Mouse (Mus musculus): ENCODE measurements around the gene Vamp2.
"Not testable (repeated sequence)": the region's sequence is repeated elsewhere in the genome, so short reads cannot be mapped to it uniquely, and the experiment has no call there.

The Vamp2 gene

DNA sequence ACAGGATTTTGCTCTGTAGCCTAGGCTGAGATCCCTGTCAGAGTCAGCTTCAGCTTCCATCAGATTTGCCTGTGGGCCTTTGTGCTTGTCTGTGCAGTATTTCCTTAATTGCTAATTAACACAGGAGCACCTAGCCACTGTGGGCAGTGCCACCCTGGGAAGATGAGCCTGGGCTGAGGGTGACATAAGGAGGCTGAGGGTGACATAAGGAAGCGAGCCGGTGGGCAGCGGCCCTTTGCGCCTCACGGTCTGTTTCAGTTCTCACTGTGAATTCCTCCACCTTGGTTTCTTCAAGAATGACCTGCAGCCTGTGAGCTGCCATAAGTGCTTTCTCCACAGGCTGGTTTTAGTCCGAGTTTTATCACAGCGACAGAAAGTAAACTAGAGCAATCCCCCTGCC lies 6.7 kb upstream of the Vamp2 start:
- DNase-seq, result no peak

DNA sequence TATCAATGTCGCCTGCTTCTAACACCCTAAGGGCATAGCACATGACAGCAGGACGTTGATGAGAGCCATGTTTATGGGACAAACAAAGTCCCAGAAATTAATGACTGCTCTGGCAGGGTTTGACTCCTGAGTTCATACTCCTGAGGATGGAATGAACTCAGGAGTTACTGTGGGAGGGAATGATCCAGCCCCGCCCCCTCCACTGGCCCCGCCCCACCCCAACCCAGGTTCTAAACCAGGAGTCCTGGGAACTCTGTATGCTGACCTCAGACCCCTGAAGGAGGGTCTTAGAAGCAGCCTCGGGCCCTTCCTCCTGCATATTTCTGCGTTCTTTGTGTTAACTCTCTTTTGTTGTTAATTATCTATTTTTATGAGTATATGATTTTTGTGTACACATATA lies 2.7 kb upstream of the Vamp2 start:
- DNase-seq, result no peak

DNA sequence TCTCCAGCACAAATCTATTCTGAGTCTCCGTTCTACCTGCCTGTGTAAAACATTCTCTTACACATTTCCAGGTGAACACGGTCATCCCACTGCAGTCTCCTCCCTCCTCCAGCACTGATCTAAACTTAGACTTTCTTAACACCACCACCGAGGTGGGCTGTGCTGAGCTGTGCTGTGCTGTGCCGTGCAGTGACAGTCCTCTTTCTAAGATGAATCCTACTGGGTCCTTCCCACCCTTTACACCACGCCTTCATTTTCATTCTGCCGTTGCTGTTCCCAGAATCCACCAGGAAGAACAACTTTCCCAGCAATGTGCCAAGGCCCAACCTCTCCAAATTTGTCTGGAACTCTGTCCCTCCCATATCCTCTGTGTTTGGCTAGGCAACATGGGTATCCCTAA lies 1.9 kb upstream of the Vamp2 start:
- DNase-seq, result no peak

DNA sequence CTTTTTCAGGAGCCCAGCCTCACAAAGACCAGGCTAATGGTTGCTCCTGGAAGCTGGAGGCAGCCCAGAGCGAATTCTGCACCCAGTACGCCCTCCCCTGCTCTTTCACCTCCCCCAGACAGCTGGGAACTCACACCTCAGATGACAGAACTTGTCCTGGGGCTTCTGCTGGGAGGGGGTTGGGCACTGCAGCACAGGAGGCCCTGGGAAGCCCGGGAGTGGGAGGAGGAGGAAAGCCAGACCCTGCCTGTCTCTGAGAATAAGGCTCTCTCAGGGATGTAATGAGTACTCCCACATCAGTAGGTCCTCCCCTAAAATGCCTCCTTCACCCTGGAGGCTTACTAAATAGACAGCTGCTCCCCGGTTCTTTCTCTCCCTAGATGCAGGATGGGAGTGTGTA lies 1.2 kb upstream of the Vamp2 start:
- DNase-seq, result no peak

DNA sequence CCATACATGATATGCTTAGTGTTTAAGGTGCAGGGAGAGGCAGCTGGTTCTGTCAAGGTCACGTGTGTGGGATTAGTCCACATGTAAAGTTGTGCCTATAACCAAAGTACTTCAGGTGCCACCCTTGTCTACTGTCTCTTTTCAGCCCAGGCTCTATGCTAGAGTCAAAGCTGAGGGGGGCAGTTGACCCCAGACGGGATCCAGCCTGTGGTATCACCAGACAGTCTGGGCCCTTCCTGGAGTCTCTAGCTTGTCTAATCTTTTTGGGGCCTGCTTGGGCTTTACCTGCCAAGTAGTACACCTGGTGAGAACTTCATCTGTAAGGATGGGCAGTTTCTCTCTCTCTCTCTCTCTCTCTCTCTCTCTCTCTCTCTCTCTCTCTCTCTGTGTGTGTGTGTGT lies 693 bp upstream of the Vamp2 start:
- no peak for DNase-seq

DNA sequence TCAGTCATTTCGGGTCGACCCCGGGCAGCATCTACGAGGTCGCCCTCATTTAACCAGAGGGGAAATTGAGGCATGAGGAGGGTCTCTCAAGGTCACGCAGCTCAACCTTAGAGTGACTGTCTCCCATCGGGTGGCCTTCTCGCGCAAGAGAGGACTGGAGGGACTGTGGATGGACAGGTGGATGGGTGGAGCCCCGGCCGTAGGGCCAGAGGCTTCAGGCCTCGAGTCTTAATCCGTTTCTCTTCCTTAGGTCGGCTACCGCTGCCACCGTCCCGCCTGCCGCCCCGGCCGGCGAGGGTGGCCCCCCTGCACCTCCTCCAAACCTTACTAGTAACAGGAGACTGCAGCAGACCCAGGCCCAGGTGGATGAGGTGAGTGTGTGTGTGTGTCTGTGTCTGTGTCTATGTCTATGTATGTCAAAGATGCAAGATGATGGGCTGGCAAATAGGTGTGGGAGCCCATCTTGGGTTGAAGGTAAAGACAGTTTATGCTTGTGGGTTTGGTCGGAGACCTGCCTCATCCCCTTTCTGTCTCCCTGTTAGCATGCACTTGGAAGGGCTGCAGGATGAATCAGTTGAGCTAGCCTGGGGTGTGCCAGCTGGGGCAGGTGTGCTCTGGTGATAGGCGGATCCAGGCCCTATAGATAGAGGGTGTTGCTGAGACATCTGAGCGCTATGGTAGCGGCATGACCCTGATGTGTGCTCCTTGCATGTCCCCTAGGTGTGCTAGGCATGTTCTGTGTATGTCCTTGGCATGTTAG lies 746 bp downstream of the Vamp2 start:
- peak in 1 of 2 experiments; percentile 28 for DNase-seq

DNA sequence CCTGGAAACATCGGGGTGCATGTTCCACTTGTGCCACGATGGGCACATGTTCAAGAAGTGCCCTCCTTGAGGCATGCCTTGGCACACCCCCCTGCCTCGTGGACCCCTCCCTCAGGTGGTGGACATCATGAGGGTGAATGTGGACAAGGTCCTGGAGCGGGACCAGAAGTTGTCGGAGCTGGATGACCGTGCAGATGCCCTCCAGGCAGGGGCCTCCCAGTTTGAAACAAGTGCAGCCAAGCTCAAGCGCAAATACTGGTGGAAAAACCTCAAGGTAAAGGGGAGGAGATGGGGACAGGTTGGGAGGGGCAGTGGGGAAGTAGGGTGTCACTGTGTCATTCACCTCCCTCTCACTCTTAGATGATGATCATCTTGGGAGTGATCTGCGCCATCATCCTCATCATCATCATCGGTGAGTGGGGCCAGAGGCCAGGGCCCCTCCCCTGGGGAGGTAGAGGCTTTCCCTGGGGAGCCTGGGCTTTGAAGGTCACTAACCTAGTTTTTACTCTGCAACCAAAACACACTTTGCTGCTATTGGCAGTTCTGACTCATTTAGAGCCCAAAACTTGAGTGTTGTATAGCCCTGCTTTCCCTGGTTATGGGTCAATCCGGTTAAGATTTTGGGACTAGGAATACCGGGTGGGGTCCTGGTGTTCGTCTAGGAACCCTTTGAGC lies 1.5 kb downstream of the Vamp2 start:
- no peak for DNase-seq

DNA sequence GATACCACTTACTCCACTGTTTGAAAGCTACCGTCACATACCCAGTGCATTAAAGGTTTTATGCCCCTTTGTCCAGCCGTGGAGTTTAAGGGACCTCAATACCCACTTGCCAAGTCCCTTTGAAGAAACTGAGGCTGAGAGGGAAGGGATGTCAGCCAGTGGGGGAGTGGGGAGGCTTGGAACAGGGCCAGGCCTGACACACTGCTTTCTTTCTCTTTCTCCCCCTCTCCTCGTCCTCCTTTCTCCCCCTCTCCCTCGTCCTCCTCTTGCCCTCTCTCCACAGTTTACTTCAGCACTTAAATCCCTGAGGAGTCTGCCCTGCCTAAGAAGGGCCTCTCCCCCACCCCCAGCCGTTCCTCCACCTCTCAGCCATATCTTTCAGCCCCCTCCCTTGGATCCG lies 2.1 kb downstream of the Vamp2 start:
- no peak for DNase-seq

DNA sequence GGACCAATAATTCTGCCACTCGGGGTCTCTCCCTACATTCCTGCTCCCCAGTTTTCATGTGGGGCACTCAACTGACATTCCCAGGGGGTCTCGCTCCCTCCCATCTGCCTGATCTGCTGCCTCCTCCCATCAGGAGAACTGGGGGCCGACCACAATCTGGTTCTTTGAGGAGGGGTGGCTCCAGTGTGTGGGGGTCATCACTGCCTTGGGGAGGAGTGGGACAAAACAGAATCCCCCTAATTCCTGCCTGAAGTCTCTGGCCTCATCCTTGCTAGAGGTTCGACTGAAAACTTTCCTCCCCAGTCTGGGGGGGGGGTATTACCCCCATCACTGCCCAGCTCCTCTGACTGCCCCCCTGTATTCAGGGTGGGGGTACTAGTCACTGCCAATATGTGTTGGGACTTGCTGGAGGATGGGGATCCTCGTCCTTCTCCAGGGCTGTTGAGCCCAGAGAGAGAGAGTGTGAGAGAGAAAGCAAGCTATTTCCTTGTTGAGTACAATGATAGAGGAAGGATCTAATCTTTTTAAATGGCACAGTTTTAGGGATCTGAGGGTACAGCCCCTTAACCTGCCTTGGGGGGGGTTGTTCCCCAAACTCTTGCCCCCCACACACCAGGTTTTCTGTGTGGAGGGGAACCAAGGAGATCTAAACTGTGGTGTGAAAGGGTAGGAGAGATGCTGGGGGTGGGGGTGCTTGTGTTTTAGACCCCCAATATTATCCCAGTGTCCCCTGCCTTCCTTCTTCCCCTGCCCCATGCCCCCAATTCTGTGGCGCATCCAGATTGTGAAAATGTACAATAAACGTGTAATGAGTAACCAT lies 3.5 kb downstream of the Vamp2 start:
- no peak for DNase-seq

DNA sequence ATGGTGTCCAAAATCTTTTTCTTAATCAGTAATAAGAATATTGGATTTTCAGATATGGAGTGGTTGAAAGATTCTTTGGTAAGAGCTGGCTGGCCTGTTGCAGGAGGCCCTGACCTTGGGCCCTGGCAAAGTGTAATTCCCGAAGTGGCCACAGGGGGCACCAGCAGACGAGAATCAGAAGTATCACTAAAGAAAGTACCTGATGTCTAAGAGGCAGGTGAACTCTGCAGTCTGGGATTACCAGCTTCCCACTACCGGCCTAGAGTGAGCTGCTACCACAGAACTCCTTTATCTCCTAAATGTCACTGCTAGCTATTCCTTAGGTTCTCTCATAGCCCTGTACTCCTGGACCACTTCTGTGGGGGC lies 4.1 kb downstream of the Vamp2 start:
- DNase-seq, result peak; percentile 78 to 94

DNA sequence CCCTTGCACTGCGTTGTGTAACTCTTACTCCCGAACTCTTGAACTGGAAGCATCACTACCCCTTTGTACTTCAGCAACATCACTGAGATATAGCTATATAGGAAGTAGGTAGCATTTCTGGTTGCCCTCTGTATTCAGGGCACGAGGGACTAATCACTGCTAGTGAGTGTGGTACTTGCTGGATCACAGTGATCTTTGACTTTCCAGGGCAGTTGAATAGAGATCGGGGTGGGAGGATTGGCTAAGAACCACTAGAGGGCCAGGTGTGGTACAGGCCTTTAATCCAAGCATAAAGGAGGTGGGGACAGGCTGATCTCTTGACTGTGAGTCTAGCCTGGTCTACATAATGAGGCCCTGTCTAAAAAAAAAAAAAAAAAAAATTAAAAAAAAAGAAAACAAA lies 4.6 kb downstream of the Vamp2 start:
- DNase-seq, result no peak

DNA sequence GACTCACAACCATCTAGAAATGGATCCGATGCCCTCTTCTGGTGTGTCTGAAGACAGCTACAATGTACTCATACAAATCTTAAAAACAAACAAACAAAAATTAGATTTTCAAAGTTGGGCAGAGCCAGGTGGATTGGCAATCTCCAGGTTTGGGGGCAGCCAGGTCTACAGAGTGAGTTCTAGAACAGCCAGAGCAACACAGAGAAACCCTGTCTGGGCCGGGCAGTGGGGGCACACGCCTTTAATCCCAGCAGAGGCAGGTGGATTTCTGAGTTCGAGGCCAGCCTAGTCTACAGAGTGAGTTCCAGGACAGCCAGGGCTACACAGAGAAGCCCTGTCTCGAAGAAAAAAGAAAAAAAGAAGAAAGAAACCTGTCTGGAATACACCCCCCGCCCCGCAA lies 5.6 kb downstream of the Vamp2 start:
- not testable (repeated sequence) for DNase-seq

DNA sequence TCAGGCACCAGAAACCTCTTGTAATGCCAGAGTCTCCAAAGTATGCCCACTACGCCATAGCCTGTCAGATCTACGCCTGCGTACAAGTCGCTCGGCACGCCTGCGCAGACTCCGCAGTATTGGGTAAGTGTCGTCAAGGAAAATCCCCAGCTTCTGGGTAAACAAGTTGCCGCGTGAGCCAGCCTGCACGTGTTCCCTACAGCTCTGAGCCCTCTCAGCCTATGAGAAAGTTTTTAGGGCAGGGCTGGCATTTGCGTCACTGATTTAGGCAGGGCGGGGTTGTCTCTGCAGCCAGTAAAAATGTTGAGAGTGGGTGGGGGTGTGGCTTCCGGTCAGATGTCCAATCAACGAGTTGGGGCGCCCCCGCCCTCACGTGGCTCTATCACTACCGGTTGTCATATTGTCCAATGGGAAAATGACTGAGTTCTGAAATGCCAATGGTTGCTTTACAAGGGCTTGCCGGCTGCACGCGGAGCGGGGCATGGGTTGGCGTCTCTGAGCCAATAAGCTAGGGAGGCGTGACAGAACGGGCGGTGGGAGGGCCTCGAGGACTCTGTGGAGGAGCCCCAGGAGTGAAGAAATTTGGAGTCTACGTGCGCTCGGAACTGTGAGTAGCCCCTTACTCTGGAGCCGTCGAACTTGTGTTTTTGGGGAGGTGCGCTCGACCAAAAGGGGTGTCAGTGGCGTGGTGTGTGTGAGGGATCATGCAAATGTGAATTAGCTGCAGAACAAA lies 6.6 kb downstream of the Vamp2 start, which contains the start of gene Per1:
Per1 (plus strand) TSS at position 521 of the 733 bp plus-strand sequence.
- DNase-seq, result peak; percentile 95 to 99

DNA sequence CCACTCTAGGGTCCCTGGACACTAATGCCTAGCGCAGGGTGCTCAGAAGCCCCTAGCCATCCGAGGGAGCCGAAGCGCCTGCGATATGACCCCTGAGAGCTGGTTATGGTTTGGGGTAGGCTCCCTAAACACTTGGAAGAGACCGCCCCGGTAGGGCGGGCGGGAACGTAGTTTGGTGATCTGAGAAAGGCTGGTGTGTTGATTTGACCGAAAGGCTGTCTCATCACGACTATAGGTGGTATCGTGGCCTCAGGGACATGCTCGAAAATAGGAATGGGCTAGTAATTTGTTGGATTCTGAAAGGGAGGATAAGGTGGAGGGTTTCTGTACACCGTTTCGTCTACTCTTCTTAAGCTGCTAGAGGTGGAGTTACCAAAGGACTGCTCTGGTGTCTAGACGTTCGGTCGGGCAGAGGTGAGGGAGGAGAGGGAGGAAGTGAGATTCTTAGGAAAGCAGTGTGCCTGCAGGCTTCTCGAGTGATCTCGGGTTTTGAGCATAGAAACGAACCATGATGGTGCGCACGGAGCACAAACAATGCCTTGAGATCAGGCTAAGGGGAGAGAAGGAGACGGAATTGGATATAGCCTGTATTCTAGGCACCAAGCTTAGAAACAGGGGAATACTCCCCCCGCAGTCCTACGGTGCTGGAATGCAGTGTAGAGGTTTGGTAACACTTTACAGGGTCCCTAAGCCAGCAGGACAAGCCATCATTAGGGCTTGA lies 7.4 kb downstream of the Vamp2 start:
- peak in 1 of 2 experiments; percentile 36 for DNase-seq

DNA sequence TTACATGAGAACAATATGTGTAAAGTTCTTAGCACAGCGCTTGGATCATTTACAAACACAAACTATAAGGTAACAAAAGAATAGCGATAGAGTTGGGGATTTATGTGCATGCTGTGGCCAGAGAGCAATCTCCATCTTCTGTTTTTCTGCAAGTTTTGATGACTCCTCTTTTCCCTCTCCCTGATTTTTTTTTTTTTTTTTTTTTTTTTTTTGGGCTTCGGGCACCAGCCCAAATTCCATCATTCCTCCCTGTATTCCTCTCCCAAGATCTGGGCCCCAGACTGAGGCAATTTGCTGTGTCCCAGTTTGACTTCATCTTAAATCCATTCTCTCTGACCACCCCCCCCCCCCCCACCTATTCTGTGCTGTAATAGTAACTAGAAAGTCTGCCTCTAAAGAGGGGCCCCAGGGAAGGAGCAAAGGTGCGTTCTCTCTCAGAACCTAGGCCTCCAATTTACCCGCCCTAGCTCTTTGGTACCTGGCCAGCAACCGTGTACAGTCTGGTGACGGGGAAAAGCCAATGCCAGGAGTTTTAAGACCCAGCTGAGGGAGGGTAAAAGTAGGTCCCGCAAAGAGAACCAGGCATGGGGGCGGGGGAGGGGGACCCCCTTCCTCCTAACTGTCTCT lies 8.2 kb downstream of the Vamp2 start:
- DNase-seq, result no peak

DNA sequence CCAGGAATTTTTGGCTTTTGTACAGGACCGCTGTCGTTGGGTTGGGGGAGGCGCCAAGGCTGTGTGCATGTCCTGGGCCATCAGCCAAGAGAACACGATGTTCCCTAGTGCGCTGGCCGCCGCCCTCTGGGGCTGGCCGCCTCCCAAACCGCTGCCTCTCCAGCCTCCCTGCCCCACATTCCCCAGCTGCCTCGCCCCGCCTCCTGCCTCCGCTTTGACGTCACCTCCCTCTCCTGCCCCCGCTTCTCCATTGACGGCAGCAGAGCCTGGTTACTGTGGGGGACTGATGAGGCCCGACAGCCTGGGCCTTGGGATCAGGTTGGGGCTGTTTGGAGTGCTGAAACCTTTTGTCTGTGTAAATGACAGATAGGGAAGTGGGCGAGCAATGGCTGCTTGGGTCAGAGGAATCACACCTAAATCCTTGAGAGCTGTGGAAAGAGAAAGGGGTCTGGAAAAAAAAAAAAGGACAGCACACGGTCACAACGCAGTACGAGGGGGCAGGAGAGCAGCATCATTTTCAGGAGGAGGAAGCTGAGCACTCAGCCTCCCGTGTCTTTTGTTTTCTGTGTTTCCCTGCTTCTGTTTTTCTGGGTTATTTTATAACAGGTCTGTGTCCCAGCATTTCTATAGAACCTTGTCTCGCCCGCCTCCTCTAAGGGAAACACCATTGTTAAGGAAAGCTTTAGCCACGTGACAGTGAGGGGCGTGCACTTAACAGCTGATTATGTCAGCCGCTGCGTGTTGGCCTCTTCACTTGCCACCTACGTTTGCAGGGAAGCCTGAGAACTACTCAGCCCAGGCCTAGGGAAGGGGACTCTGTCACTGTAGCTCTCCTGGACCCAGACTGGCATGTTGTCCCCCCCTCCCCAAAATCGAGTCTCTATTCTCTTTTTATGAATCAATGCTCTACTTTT lies 9.0 kb downstream of the Vamp2 start:
- DNase-seq, result peak; percentile 86 to 90

DNA sequence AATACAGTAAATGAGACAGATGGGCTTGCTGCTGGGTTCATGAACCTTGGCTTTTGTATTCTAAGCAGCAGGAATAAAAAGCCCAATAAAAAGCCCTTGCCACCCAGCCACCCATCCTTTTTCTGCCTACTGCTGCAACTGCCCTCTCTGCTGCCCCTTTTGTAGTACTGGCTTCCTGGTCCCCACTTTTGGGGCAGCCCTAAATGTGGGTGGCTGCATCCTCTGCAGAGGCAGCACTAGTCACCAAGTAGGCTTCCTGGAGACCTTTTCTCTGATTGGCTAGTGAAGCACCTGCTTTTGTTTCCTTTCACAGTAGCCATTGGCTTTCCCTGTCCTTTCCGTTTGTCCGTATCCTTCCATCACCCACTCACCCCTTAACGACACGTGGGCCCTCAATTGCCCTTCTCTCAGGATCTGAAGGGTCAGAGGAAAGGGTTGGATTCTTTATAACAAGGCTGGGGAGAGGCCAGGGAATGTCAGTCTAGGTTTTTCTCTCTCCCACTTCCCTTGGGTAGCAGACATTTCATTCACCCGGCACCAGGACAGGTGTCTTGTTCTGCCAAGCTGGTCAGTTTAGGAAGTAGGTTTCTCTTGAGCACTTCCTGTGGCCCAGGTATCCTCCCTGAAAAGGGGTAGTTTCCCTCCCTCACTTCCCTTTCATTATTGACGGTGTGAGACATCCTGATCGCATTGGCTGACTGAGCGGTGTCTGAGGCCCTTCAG lies 9.9 kb downstream of the Vamp2 start:
- DNase-seq, result no peak

DNA sequence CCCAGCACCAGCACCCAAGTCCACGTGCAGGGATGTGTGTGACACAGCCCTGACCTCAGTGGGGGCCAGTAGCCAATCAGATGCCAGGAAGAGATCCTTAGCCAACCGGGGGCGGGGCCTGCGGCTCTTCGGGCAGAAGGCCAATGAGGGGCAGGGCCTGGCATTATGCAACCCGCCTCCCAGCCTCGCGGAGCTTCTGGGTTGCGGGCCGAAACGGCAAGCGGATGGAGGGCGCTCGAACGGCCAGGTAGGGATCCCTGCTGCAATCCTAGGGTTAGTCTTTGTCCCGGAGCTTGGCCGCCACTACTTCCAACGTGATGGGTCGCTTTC lies 10.4 kb downstream of the Vamp2 start:
- peak; percentile 91 to 93 for DNase-seq

DNA sequence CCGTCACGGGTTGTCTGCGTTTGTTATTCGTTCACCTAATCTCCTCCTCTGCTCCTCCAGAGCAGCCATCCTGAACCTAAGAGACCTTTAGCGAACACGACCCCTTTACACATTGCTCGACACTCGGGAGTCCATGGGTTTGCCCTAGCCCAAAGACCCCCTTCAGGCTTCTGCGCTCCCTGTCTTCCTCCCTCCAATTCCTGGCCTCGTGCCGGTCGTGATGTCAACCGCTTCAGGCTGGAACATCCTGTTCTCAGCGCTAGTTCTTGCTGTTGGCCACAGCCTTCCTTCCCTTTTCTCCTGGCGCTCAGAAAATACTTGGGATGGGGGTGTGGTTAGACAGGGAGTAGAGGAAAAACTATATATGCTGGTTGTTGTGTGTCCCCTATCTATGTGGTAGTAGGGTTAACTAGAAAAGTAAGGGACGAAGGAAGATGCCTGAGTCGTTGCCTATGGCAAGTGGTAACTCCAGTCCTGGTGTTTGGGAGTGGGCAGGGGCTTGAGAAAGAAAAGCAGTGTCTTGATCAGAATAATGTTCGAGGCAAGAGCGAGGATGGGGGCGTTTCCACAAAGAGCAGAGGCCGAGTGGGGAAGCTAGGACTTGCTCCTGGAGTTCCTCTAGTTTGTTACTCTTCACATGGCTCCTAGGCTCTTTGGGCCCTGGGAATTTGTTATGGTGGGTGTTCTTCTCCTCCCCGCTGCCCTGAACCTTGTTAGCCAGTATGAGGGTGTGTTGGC lies 11.1 kb downstream of the Vamp2 start:
- peak; percentile 48 to 49 for DNase-seq

Measured in spleen, adult 18-20 months (tissue).